Mouse (Mus musculus): ENCODE measurements around the gene Sbf2.

- TF ChIP-seq POLR2A (IDR thresholded peaks at IDR 0.05; ENCODE audit: control insufficient read depth, low read depth, low read length) (no peak), CTCF (IDR thresholded peaks at IDR 0.05; ENCODE audit: control insufficient read depth, insufficient read depth, insufficient replicate concordance, low read depth, low read length) (no peak)
Observed at GRCm38 (mm10) chr7:110277734-110278245, 336.9 kb downstream of the Sbf2 start.
